Mouse (Mus musculus) limb, embryonic 14.5 days (tissue): ENCODE results near the gene Med12. TPM values are rescaled to one million over a fixed set of nuclear protein-coding genes. Genes with fewer than 3 reads are reported as not detected.
A peak's percentile ranks its signal among the peaks of the same experiment; 100 is the strongest.

Source experiments
- ATAC-seq: fragments of 200-750 bp; cut with Nextera tagmentation; 2 replicates; pipeline ENCODE4 v1.8.0; 2017; ENCODE audit warnings: low read depth, moderate number of reproducible peaks, moderate TSS enrichment; ENCODE audit not compliant: low FRiP score
- DNase-seq: peaks from one replicate; pipeline ENCODE4 v3.0.0-alpha.2; 2015; ENCODE audit warnings: low spot score
- H3K27ac ChIP-seq: fragments of 300-500 bp; sonication (generic); replicated peaks from 2 replicates; pipeline ENCODE4 v1.5.1; 2014; ENCODE audit warnings: low read depth, mild to moderate bottlenecking, low read length, moderate library complexity, mixed read lengths
- H3K27me3 ChIP-seq: fragments of 300-500 bp; sonication (generic); 2 replicates; pipeline ENCODE4 v1.6.1; 2014; ENCODE audit warnings: low read length, mixed read lengths; ENCODE audit not compliant: control insufficient read depth, insufficient read depth
- H3K36me3 ChIP-seq: fragments of 300-500 bp; sonication (generic); 2 replicates; pipeline ENCODE4 v1.6.1; 2014; ENCODE audit warnings: mild to moderate bottlenecking, low read length, moderate library complexity, mixed read lengths; ENCODE audit not compliant: control insufficient read depth, insufficient read depth
- H3K4me1 ChIP-seq: fragments of 300-500 bp; sonication (generic); 2 replicates; pipeline ENCODE4 v1.6.1; 2014; ENCODE audit warnings: antibody characterized with exemption, low read length, mixed read lengths; ENCODE audit not compliant: control insufficient read depth, insufficient read depth
- H3K4me2 ChIP-seq: fragments of 300-500 bp; sonication (generic); replicated peaks from 2 replicates; pipeline ENCODE4 v1.6.1; 2014; ENCODE audit warnings: low read depth, mild to moderate bottlenecking, low read length, moderate library complexity; ENCODE audit not compliant: severe bottlenecking
- H3K4me3 ChIP-seq: fragments of 300-500 bp; sonication (generic); replicated peaks from 2 replicates; pipeline ENCODE4 v1.5.1; 2014; ENCODE audit warnings: low read length
- H3K9ac ChIP-seq: fragments of 300-500 bp; sonication (generic); 2 replicates; pipeline ENCODE4 v1.6.1; 2014; ENCODE audit warnings: mild to moderate bottlenecking, low read depth, low read length, moderate library complexity; ENCODE audit not compliant: severe bottlenecking
- H3K9me3 ChIP-seq: fragments of 300-500 bp; sonication (generic); 2 replicates; pipeline ENCODE4 v1.6.1; 2016; ENCODE audit warnings: low read length; ENCODE audit not compliant: control insufficient read depth
- POLR2A ChIP-seq: fragments of 200-500 bp; IDR thresholded peaks from 2 replicates; pipeline ENCODE4 v1.8.0; 2012; ENCODE audit warnings: inconsistent platforms, mild to moderate bottlenecking, moderate library complexity, borderline replicate concordance; ENCODE audit not compliant: insufficient read depth, insufficient read length; ENCODE audit errors: extremely low read depth
- WGBS: fragments of 180-500 bp; shearing (Covaris S2); extraction: QIAGEN DNeasy Blood & Tissue Kit; methylation state at CpG from one replicate; pipeline ENCODE4 v1.1.7; 2014; 5-methylcytosine and 5-hydroxymethylcytosine counted together
- polyA plus RNA-seq, 2 experiments: library from polyadenylated mRNA; depleted of rRNA in 1 of 2; stranded (reverse) in 1 of 2; unstranded in 1 of 2; fragments of >200 nt; fragmentation: Nextera tagmentation in 1 of 2; extraction: Ambion mirVana in 1 of 2; gene quantifications; 2 replicates each; pipeline versions ENCODE4 v1.2.1 to v1.2.3; 2012 to 2014

The Med12 gene
- 122 and 193 TPM in 2 replicates for polyA plus RNA-seq (2012; rRNA removed)
- 41.7 and 55.7 TPM in 2 replicates for polyA plus RNA-seq (2014; fragmentation: Nextera tagmentation; extraction: Ambion mirVana)

DNA sequence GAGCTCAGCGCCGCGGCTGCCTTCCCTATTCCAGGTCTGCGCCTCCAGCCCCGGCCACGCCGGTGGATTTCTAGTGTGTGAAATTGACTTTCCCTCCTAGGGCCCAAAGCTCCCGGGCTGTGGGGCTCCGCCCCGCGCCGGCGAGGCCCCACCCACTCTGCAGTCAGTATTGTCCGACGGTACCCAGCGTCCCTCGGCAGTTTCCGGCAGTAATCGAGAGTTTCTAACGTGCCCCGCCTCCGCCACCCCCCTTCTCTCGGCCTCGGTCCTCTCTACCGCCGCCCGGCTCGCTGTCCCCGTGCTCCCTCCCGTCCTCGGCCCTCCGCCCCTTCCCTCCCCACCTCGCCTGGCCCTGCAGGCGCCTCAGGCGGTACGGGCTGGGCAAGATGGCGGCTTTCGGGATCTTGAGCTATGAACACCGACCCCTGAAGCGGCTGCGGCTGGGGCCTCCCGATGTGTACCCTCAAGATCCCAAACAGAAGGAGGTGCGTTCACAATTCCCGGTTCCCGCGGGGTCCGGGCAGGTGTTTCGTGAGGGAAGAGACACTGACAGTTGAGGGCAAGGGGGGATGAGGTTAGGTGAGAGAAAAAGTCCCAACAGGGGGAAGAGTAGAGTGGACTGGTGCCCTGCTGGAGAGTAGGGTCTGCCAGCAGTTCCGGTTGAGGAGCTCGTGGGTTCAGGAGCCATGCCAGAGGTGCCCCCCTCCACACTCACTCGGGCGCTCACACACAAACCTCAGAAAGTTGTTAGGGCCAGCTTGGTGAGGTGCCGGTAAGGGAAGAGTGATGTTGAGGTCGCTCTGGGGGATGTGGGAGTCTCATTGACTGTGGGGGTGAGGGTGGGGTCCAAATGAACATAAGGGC, at the start of gene Med12:
Med12 (plus strand) TSS at position 156 of the 864 bp plus-strand sequence.
- Histone ChIP-seq H3K36me3 (peaks cover 25% of the 10 kb centered on the region), H3K4me2 (peak within 1 kb of the TSS; percentile 51), H3K4me3 (peak within 1 kb of the TSS; percentile 50), H3K9ac (peak within 1 kb of the TSS; percentile 49), H3K4me1 (no peaks in the 10 kb centered on the region), H3K27ac (peak within 1 kb of the TSS; percentile 72), H3K27me3 (no peaks in the 10 kb centered on the region), H3K9me3 (no peaks in the 10 kb centered on the region)
- DNase-seq (peak; percentile 90), ATAC-seq (peak; percentile 99)
- WGBS: 19% methylated on average over 38 of the region's 54 CpGs
- peak; percentile 67; the same call in 1 of the 2 replicates for TF ChIP-seq POLR2A

DNA sequence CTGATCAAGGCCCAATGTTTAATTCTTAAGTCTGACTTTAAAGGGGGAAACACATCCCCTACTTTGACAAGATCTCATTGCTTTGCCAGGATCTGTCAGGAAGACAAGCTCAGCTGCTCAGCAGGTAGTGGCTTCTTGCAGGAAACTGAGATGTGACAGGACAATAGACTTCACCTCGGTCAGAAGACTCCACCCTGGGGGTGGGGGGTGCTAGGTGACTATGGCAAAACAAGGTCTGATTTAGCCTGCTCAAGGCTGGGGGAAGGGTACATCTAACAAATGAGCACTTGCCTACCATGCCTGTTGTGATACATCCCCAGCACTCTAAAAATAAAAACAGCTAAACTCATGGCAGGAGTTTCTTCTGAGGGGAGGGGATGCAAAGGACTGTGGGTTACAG, 28.8 kb upstream of the Med12 start:
- Histone ChIP-seq H3K36me3 (no peaks in the 10 kb centered on the region), H3K9ac (no peak overlapping the region), H3K9me3 (no peaks in the 10 kb centered on the region), H3K27me3 (no peaks in the 10 kb centered on the region), H3K4me3 (no peak overlapping the region), H3K4me1 (no peaks in the 10 kb centered on the region), H3K4me2 (no peak overlapping the region), H3K27ac (no peak overlapping the region)
- ATAC-seq (no peak), DNase-seq (no peak)
- WGBS: 9% methylated on average over 1 of the region's 1 CpGs
- TF ChIP-seq POLR2A: no peak

- H3K4me2 ChIP-seq: peak within 1 kb of the TSS; percentile 55
- H3K4me1 ChIP-seq: peaks cover 5% of the 10 kb centered on the region; the same call in 1 of the 2 replicates
- no peaks in the 10 kb centered on the region for H3K9me3 ChIP-seq
- no peaks in the 10 kb centered on the region for H3K27me3 ChIP-seq
- H3K36me3 ChIP-seq: peaks cover 4% of the 10 kb centered on the region; the same call in 1 of the 2 replicates
- WGBS: 25% methylated on average over 46 of the region's 47 CpGs
- DNase-seq: peak; percentile 95
- H3K9ac ChIP-seq: peak within 1 kb of the TSS; percentile 68
- ATAC-seq: peak; percentile 93
- peak; percentile 59; the same call in 1 of the 2 replicates for TF ChIP-seq POLR2A
- H3K4me3 ChIP-seq: peak within 1 kb of the TSS; percentile 56
- peak within 1 kb of the TSS; percentile 77 for H3K27ac ChIP-seq
These were observed 19.7 kb upstream of the Med12 start, which contains the start of gene Foxo4 for GRCm38 (mm10) chrX:101253952-101254729. Gene Foxo4 (plus strand): TSS chrX:101254528.

DNA sequence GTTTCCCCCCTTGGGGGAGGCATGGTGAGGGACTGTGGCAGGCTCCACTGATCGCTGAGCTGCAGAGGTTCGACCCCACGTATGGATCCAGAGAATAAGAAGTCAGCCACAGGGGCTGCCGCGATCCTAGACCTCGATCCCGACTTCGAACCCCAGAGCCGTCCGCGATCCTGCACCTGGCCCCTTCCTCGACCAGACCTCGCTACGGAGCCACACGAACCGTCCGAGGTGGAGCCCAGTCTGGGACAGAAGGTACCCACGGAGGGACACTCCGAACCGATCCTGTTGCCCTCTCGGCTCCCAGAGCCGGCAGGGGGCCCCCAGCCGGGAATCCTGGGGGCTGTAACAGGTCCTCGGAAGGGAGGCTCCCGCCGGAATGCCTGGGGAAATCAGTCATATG, 19.1 kb upstream of the Med12 start:
- no peak for DNase-seq

DNA sequence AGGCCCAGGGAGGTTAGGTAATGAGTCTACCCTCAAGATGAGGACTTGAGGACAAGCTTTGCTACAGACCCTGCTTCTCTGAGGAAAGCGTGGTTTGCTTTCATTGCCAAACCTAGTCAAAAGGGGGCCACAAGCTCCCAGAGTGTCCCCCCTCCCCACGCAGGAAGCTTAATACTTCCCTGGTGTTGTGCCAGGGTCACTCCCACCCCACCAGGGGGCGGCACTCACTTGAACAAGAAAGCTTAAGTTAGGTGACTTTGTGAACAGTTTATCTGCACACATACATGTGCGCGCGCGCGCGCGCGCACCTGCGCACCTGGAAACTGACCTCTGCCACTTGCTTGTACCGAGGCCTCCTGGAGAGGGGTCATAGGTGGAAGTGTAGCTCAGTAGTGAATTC, 17.2 kb upstream of the Med12 start:
- H3K9me3 ChIP-seq: no peaks in the 10 kb centered on the region
- H3K27ac ChIP-seq: no peak overlapping the region
- H3K4me1 ChIP-seq: peaks cover 13% of the 10 kb centered on the region
- peak overlapping the region; percentile 55 for H3K4me2 ChIP-seq
- no peak for TF ChIP-seq POLR2A
- DNase-seq (no peak), ATAC-seq (no peak)
- H3K36me3 ChIP-seq: peaks cover 4% of the 10 kb centered on the region
- H3K4me3 ChIP-seq: peak overlapping the region; percentile 56
- H3K27me3 ChIP-seq: no peaks in the 10 kb centered on the region
- WGBS: 75% methylated on average over 13 of the region's 13 CpGs
- H3K9ac ChIP-seq: no peak overlapping the region

More for the DNA sequence above, 19.1 kb upstream of the Med12 start:
- Histone ChIP-seq H3K27ac (peak overlapping the region; percentile 77), H3K4me2 (peak overlapping the region; percentile 55), H3K9me3 (no peaks in the 10 kb centered on the region), H3K9ac (peak overlapping the region; percentile 68), H3K27me3 (no peaks in the 10 kb centered on the region), H3K36me3 (peaks cover 4% of the 10 kb centered on the region), H3K4me3 (peak overlapping the region; percentile 56), H3K4me1 (peaks cover 5% of the 10 kb centered on the region; the same call in 1 of the 2 replicates)
- no peak for TF ChIP-seq POLR2A
- WGBS: 12% methylated on average over 25 of the region's 26 CpGs
- ATAC-seq: peak; percentile 11; the same call in 1 of the 2 replicates
